Mouse (Mus musculus) liver, embryonic 11.5 days (tissue): Measurements from ENCODE around the gene Tmed6. TPM values are rescaled to one million over a fixed set of nuclear protein-coding genes. Genes with fewer than 3 reads are reported as not detected.

Experiments
- ATAC-seq: fragments of 200-750 bp; cut with Nextera tagmentation; replicated peaks from 2 replicates; pipeline ENCODE4 v1.8.0; 2017; ENCODE audit warnings: moderate number of reproducible peaks, mild to moderate bottlenecking, moderate TSS enrichment, moderate library complexity; ENCODE audit not compliant: low FRiP score
- DNase-seq: peaks from one replicate; pipeline ENCODE4 v3.0.0-alpha.2; 2017; ENCODE audit warnings: low spot score
- H3K27ac ChIP-seq: fragments of 300-500 bp; sonication (generic); 2 replicates; pipeline ENCODE4 v1.5.1; 2014; ENCODE audit warnings: mild to moderate bottlenecking, low read depth, low read length, control low read depth
- H3K27me3 ChIP-seq: fragments of 300-500 bp; sonication (generic); replicated peaks from 2 replicates; pipeline ENCODE4 v1.6.1; 2014; ENCODE audit warnings: low read length, mixed read lengths; ENCODE audit not compliant: control insufficient read depth, insufficient read depth
- H3K36me3 ChIP-seq: fragments of 300-500 bp; sonication (generic); 2 replicates; pipeline ENCODE4 v1.6.1; 2014; ENCODE audit warnings: mild to moderate bottlenecking, low read length, moderate library complexity, mixed read lengths; ENCODE audit not compliant: control insufficient read depth, insufficient read depth
- H3K4me1 ChIP-seq: fragments of 300-500 bp; sonication (generic); replicated peaks from 2 replicates; pipeline ENCODE4 v1.6.1; 2014; ENCODE audit warnings: low read length, mixed read lengths; ENCODE audit not compliant: control insufficient read depth, insufficient read depth
- H3K4me2 ChIP-seq: fragments of 300-500 bp; sonication (generic); 2 replicates; pipeline ENCODE4 v1.6.1; 2014; ENCODE audit warnings: mild to moderate bottlenecking, control low read depth, moderate library complexity
- H3K4me3 ChIP-seq: fragments of 300-500 bp; sonication (generic); 2 replicates; pipeline ENCODE4 v1.5.1; 2014; ENCODE audit warnings: low read depth, low read length, control low read depth
- H3K9ac ChIP-seq: fragments of 300-500 bp; sonication (generic); 2 replicates; pipeline ENCODE4 v1.6.1; 2014; ENCODE audit warnings: low read depth, low read length, control low read depth
- H3K9me3 ChIP-seq: fragments of 300-500 bp; sonication (generic); 2 replicates; pipeline ENCODE4 v1.6.1; 2016; ENCODE audit warnings: low read length, inconsistent platforms, mixed read lengths; ENCODE audit not compliant: control insufficient read depth
- WGBS: fragments of 180-500 bp; shearing (Covaris S2); extraction: QIAGEN DNeasy Blood & Tissue Kit; methylation state at CpG from one replicate; pipeline ENCODE4 v1.1.7; 2014; 5-methylcytosine and 5-hydroxymethylcytosine counted together
- polyA plus RNA-seq: library from polyadenylated mRNA; unstranded; fragments of >200 nt; fragmentation: Nextera tagmentation; extraction: Ambion mirVana; gene quantifications from 2 replicates; pipeline ENCODE4 v1.2.1, GENCODE M21; 2014

The Tmed6 gene
- polyA plus RNA-seq, 1 experiment from 2014 or later = 5.9 TPM

DNA sequence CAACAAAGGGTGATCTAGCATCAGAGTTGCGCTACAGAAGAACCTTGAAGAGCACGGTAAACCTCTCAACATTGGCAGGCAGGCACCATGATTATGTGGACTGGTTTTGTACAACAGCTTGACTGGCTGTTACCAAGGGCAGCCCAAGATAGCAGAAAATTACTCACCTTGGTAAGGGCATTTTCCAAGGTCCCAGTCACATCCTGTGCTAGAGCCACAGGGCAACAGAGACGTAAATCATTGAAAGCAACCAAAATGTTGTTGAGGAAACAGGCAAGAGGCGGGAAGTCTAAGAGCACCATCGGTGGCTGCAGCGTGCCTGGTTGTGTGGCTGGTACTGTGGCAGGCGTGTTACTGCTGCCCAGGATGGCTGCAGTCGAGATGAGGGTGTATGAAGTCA, 13.4 kb downstream of the Tmed6 start:
- Histone ChIP-seq H3K27ac (no peak overlapping the region), H3K27me3 (no peaks in the 10 kb centered on the region), H3K4me1 (peaks cover 14% of the 10 kb centered on the region), H3K9ac (no peak overlapping the region), H3K9me3 (no peaks in the 10 kb centered on the region), H3K4me2 (no peak overlapping the region), H3K36me3 (peaks cover 48% of the 10 kb centered on the region), H3K4me3 (no peak overlapping the region)
- WGBS = 92% methylated on average over 8 of the region's 8 CpGs
- DNase-seq (no peak), ATAC-seq (no peak)

DNA sequence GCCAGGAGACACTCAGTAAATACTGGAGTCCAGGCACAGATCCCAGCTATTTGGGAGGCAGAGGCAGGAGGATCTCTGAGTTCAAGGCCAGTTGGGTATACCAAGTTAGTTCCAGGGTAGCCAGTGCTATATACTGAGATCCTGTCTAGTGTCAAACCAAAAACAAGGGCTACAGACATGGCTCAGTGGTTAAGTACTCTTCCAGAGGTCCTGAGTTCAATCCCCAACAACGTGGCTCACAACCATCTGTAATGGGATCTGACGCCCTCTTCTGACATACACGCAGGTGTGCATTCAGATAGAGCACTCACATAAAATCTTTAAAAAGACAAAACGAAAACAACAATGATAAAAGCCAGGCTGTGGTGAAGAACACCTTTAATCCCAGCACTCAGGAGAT, 16.0 kb downstream of the Tmed6 start:
- 86% methylated on average over 4 of the region's 4 CpGs for WGBS
- H3K9me3 ChIP-seq = no peaks in the 10 kb centered on the region
- H3K27ac ChIP-seq = no peak overlapping the region; the same call in 1 of the 2 replicates
- DNase-seq = no peak
- ATAC-seq = no peak
- H3K4me2 ChIP-seq = peak overlapping the region; percentile 92
- H3K27me3 ChIP-seq = no peaks in the 10 kb centered on the region
- H3K4me3 ChIP-seq = peak overlapping the region; percentile 70
- H3K9ac ChIP-seq = peak overlapping the region; percentile 85; the same call in 1 of the 2 replicates
- peaks cover 63% of the 10 kb centered on the region for H3K36me3 ChIP-seq
- H3K4me1 ChIP-seq = peaks cover 9% of the 10 kb centered on the region; the same call in 1 of the 2 replicates

DNA sequence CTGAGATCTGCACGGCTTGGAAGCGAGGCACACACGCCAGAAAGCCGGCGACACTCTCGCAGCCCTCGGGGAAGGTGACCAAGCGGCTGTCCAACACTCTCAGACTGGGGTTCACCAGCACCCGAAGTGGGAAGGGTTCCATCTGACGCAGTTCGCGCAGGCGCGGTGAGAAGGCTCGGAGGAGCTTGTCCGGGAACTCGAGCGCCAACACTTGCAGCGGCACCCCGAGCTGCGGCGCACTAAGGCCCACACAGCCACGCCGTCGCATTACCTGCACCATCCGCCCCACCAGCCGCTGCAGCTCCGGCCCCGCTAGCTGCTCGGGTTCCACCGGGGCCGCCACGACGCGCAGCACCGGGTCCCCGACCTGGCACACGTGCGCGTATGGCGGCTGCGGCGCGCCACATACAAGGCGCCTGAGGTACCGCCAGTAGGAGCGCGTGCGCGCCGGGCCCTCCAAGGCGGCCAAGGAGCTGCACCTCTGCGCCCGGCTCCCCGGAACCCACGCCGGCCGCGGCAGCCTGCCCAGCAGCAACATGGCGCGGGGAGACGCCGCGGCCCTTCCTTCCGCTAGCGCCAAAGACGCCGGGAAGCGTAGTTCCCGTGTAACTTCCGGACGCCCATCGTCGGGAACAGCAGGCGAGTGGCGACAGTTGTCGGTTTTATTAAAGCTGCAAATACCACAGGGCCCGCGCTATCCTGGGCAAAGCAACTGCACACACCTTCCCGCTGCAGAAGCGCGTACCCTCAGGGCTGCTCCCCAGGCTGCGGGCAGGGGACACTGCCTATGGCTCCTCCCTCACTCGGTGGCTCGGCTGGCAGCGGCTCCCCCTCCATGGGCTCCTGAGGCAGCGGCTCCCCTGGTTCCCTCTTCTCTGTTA, 17.1 kb downstream of the Tmed6 start, which contains the start of gene Pdf:
Pdf (minus strand) TSS at position 554 of the 881 bp plus-strand sequence.
- H3K27me3 ChIP-seq = no peaks in the 10 kb centered on the region
- DNase-seq (peak; percentile 82), ATAC-seq (peak; percentile 85)
- peak within 1 kb of the TSS; percentile 85 for H3K9ac ChIP-seq
- H3K9me3 ChIP-seq = no peaks in the 10 kb centered on the region
- H3K4me3 ChIP-seq = peak within 1 kb of the TSS; percentile 70
- H3K27ac ChIP-seq = peak within 1 kb of the TSS; percentile 94
- WGBS = under 1% methylated on average over 85 of the region's 87 CpGs
- peaks cover 9% of the 10 kb centered on the region; the same call in 1 of the 2 replicates for H3K4me1 ChIP-seq
- H3K4me2 ChIP-seq = peak within 1 kb of the TSS; percentile 92
- H3K36me3 ChIP-seq = peaks cover 60% of the 10 kb centered on the region

- DNase-seq = no peak
- WGBS = 74% methylated on average over 5 of the region's 5 CpGs
- peak overlapping the region; percentile 92; the same call in 1 of the 2 replicates for H3K4me2 ChIP-seq
- peaks cover 9% of the 10 kb centered on the region; the same call in 1 of the 2 replicates for H3K4me1 ChIP-seq
- peak overlapping the region; percentile 70; the same call in 1 of the 2 replicates for H3K4me3 ChIP-seq
- no peak overlapping the region for H3K27ac ChIP-seq
- ATAC-seq = no peak
- no peak overlapping the region for H3K9ac ChIP-seq
- peaks cover 61% of the 10 kb centered on the region for H3K36me3 ChIP-seq
- H3K27me3 ChIP-seq = no peaks in the 10 kb centered on the region
- no peaks in the 10 kb centered on the region for H3K9me3 ChIP-seq
Observed at GRCm38 (mm10) chr8:107046976-107047375, 18.5 kb downstream of the Tmed6 start.

DNA sequence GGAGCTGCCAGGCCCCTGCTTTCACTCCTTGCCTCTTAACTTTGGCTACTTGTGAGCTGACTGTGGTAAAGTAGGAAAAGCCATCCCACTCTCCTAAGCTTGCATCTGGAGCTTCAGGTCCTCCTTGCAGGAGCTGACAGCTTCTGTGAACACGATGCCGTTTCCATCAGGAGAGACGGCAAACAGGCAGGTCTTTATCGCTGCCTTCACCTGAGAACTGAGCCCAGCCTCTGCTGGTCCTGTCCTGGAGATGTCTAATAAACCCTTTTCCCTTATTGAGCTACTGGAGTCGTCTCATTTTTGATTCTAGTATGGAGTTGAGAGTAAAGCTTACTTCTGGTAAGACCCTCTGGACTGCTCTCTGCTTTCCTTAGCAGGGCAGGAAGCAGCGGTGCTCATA, 20.0 kb downstream of the Tmed6 start:
- no peak overlapping the region for H3K9ac ChIP-seq
- H3K4me1 ChIP-seq = peaks cover 6% of the 10 kb centered on the region; the same call in 1 of the 2 replicates
- no peaks in the 10 kb centered on the region for H3K9me3 ChIP-seq
- 92% methylated on average over 6 of the region's 6 CpGs for WGBS
- DNase-seq (no peak), ATAC-seq (no peak)
- peaks cover 62% of the 10 kb centered on the region for H3K36me3 ChIP-seq
- H3K4me3 ChIP-seq = no peak overlapping the region
- H3K27me3 ChIP-seq = no peaks in the 10 kb centered on the region
- H3K27ac ChIP-seq = no peak overlapping the region
- no peak overlapping the region for H3K4me2 ChIP-seq

- Histone ChIP-seq H3K4me2 (no peak overlapping the region), H3K27ac (no peak overlapping the region), H3K27me3 (no peaks in the 10 kb centered on the region), H3K4me1 (no peaks in the 10 kb centered on the region), H3K36me3 (peaks cover 51% of the 10 kb centered on the region), H3K9ac (no peak overlapping the region), H3K4me3 (no peak overlapping the region), H3K9me3 (no peaks in the 10 kb centered on the region)
- DNase-seq = no peak
- no peak for ATAC-seq
- 71% methylated on average over 7 of the region's 7 CpGs for WGBS
Observed at GRCm38 (mm10) chr8:107040632-107041031, 24.8 kb downstream of the Tmed6 start.

DNA sequence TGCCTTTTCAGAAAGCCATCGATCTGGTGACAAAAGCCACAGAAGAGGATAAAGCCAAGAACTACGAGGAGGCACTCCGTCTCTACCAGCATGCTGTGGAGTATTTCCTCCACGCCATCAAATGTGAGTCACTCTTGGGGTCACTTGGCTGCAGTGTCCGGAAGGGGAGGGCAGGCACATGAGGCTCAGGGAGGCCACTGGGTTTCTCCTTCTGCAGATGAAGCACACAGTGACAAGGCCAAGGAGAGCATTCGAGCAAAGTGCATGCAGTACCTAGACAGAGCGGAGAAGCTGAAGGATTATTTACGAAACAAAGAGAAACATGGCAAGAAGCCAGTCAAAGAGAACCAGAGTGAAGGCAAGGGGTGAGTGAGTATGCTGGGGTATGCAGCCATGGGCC, 28.8 kb downstream of the Tmed6 start:
- Histone ChIP-seq H3K4me2 (no peak overlapping the region), H3K27ac (no peak overlapping the region), H3K9me3 (no peaks in the 10 kb centered on the region), H3K27me3 (no peaks in the 10 kb centered on the region), H3K9ac (no peak overlapping the region), H3K4me1 (peaks cover 11% of the 10 kb centered on the region), H3K4me3 (no peak overlapping the region), H3K36me3 (peaks cover 22% of the 10 kb centered on the region; the same call in 1 of the 2 replicates)
- no peak for ATAC-seq
- DNase-seq = no peak
- WGBS = 89% methylated on average over 8 of the region's 8 CpGs

DNA sequence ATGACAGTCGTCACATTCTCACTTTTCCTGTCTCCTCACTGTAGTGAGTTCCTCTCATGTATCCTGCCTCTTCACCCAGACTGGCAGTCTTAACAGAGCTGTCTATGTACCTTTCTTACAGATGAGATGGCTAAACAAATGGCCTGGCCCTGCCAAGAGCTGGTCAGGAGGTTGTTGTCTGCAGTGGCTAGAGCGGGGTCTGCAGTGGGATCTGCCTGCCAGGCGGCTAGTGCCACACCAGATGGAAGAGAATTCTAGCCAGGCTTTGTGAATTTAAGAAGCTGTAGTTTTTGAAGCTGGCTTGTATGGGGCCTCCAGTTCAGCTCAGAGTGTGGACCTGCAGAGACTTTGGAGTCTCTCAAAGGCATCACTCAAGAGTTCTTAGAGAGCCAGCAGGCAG, 29.8 kb downstream of the Tmed6 start:
- no peak overlapping the region for H3K9ac ChIP-seq
- H3K27me3 ChIP-seq = no peaks in the 10 kb centered on the region
- peaks cover 14% of the 10 kb centered on the region; the same call in 1 of the 2 replicates for H3K36me3 ChIP-seq
- DNase-seq (no peak), ATAC-seq (no peak)
- 86% methylated on average over 3 of the region's 3 CpGs for WGBS
- no peak overlapping the region for H3K4me2 ChIP-seq
- no peak overlapping the region for H3K4me3 ChIP-seq
- peaks cover 11% of the 10 kb centered on the region for H3K4me1 ChIP-seq
- no peaks in the 10 kb centered on the region for H3K9me3 ChIP-seq
- no peak overlapping the region for H3K27ac ChIP-seq
